Mouse (Mus musculus) spleen, adult 2 months (tissue): ENCODE results near the gene Nbl1.

Source experiments
- CTCF ChIP-seq: fragments of 200-500 bp; IDR thresholded peaks from 2 replicates; pipeline ENCODE4 v1.5.1; 2011; ENCODE audit warnings: mild to moderate bottlenecking, inconsistent platforms; ENCODE audit not compliant: insufficient read depth, insufficient read length, insufficient replicate concordance; ENCODE audit errors: extremely low read depth
- POLR2A ChIP-seq: fragments of 200-500 bp; IDR thresholded peaks from 2 replicates; pipeline ENCODE4 v1.6.1; 2011; ENCODE audit warnings: low read depth, low read length, inconsistent platforms

DNA sequence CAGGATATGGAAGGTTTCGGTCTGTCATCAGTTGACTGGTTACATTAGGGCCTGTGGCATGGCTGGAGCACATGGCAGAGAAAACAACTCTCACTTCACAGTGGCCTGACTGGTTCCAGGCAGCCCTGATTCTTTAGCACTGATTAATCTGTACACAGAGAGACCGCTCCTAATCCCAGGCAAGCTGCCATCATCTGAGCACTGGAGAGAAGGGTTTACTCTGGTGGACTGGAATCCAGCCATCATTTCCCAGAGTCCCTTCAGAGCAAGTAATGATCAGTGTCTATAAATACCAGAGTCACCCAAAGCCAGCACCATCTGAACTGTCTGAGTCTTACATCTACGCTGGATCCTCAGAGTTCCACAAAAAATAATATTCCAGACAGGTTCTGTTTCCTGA, 57.0 kb downstream of the Nbl1 start:
- no peak for TF ChIP-seq CTCF
- no peak for TF ChIP-seq POLR2A
